Mouse (Mus musculus) cortical plate, adult 2 months (tissue): ENCODE data around the gene Fbxl17.

Experiments
- CTCF ChIP-seq: fragments of 200-500 bp; IDR thresholded peaks from 2 replicates; pipeline ENCODE4 v1.5.1; 2011; ENCODE audit warnings: mild to moderate bottlenecking, control low read depth, low read length; ENCODE audit not compliant: insufficient read depth; ENCODE audit errors: extremely low read depth
- POLR2A ChIP-seq: fragments of 200-500 bp; IDR thresholded peaks from 2 replicates; pipeline ENCODE4 v1.6.1; 2011; ENCODE audit warnings: mild to moderate bottlenecking, low read length, control low read depth; ENCODE audit not compliant: insufficient read depth; ENCODE audit errors: extremely low read depth

DNA sequence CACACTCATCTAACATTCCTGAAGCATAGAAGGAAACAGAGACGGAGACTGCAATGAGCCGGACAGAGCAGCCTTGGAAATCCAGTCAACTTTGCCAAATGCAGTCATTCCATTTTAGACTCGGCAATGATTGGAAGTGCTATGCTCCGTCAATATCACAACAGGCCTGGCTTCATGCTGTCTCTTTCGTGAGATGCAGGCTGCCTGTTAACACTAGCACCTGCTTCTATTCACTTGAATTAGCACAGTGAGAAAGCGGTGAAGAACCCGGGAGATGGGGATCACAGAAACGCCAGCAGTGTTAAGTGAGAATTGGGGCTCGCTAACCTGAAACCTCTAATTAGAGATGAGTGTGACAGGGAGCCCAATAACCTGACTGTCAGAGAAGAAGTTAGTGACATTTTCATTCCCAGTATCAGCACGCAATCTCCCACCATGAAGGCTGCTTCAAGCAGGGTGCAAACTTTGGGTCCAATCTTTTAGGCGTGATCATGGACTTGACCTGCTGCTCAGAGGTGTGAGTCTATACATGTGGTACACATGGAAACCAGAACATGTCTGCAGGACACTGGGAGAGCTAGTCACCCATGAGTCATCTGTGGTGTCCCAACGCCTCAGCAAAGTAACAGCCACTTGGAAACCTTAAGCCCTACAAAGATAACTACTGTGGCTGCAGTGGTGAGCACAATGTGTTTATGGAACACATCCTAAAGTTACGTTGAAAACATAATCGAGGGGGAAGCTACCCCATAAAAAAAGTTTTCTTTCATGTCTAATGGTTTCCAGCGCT, 428.5 kb downstream of the Fbxl17 start:
- TF ChIP-seq CTCF (no peak), POLR2A (no peak)
